Mouse (Mus musculus): ENCODE results near the gene Spaca9.

Gene Spaca9

DNA sequence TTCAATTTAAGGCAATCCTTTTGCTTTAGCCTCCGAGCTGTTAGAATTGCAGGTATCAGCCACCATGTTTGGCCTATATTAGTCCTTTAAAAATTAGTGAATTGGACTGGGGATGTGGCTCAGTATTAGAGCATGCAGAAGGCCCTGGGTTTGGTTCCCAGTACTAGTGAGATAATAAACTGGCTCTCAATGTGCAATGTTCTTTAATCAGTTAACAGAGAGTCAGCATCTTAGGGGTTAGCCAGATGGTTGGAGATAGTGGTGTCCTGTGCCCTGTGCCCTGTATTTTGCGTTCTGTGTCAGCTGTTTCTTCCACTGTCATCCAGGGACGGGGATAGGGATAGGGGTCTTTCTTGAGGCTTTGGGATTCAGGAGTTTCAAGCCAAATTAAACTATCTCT lies 36.6 kb downstream of the Spaca9 start:
- no peak for DNase-seq

DNA sequence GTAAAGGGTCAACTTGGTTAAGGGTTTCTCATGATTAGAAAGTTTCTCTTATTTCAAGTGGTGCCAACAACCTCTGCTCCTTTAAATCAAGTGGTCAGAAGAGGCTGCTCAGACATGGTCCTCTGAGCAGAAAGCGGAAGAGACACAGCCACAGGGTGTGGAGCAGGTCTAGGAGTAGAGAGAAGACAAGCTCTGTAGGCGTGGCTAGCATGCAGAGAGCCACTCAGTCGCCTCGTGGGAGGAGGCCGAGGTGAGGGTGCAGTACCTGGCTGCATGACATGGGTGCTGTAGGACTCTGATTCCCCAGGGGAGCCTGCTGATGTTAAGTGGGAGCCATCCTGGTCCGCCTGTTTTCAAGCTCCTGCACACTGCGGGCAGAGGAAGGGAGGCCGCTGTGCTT lies 43.3 kb downstream of the Spaca9 start:
- DNase-seq: no peak

DNA sequence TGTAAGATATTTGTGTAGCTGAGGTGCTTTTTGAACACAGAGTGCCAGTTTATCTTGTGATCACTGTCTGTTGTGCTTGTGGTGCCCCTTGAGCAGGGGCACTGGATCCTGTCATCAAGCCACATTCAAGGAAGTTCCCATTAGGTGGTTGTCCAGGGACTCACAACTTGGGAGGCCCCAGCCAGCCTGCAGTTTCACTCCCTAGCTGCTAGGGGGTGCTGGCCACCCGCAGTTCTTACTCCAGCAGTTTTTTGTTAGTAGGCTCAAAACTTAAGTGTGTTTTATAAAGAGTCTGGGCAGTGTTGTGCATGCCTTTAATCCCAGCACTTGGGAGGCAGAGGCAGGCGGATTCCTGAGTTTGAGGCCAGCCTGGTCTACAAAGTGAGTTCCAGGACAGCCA lies 45.2 kb downstream of the Spaca9 start:
- peak; percentile 45 for DNase-seq

DNA sequence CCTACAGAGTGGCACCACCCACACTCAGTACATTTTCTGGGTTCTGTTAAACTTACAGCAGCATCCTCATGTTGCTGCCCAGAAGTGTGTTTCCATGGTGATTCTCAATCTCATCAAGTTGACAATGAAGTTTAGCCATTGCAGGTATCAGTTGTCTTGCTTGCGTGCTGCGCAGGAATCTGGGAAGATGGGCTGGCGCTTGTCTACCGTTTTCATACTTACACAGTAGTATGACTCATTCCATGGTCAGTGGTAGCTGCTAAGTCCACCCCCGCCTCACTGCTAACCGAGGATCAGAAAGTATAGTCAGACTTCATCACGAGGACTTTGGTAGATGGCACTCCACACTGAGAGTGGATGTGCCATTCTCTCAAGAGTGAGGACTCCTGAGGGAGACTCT lies 46.2 kb downstream of the Spaca9 start:
- no peak for DNase-seq

DNA sequence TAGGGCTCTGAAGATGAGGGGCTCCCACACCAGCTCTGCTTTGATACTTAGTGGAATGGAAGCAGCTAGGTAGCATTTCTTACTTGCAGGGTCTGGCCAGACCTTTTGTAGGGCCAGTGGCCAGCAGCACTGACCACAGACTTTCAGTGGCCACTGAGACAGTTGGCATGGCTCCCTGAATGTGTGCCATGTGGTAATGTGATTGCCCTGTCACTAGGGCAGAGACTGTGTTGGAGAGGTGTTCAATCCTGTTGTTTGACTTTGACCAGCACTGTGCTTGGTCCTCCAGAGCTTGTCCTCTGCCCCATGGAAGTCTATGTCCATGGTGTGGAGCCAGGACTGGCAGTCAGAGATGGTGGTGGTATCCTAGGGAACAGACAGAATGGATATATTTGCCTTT lies 49.0 kb downstream of the Spaca9 start:
- DNase-seq: peak; percentile 47

DNA sequence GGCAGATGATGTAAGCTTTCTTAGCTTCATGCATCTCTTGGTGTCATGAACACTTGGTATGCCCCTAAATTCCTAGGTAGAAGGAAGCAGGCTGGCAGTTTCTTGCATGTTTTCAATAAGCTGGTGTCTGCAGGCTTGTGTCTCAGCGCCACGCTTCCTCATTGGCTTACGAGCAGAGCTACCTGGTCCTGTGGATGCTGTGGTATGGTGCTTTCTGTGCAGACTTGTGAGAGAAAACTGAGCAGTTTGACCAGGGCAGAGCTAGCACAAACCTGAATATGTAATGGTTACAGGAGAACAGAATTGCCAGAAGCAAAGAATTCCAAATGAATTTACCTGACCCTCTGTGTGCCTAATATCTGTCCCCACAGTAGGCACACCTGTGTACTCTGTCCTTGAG lies 56.4 kb downstream of the Spaca9 start:
- no peak for DNase-seq

Measured in kidney, adult 18-20 months (tissue).